Mouse (Mus musculus) CH12.LX (cell line): Measurements from ENCODE around the gene Esd. TPM values are rescaled to one million over a fixed set of nuclear protein-coding genes. Genes with fewer than 3 reads are reported as not detected.

Source experiments
- DNase-seq: peaks from one replicate; pipeline ENCODE4 v3.0.0-alpha.2; 2013; ENCODE audit errors: extremely low read depth
- H3K27ac ChIP-seq: 2 replicates; pipeline ENCODE4 v1.5.1; 2012; ENCODE audit warnings: low read depth, mild to moderate bottlenecking, control low read depth, moderate library complexity; ENCODE audit not compliant: insufficient read depth
- H3K27me3 ChIP-seq: replicated peaks from 2 replicates; pipeline ENCODE3; 2012; ENCODE audit warnings: inconsistent platforms
- H3K36me3 ChIP-seq, 2 experiments: replicated peaks in 1 of 2; 2 replicates each; pipeline versions ENCODE3 to v1.6.1; 2012; ENCODE audit warnings: inconsistent platforms in 1 of 2, low read length in 1 of 2, mild to moderate bottlenecking in 1 of 2, mixed read lengths in 1 of 2, moderate library complexity in 1 of 2; ENCODE audit not compliant: control insufficient read depth in 1 of 2, insufficient read depth in 1 of 2
- H3K4me1 ChIP-seq, 2 experiments: 2 replicates each; pipeline ENCODE4 v1.6.1; 2012; ENCODE audit warnings: inconsistent platforms in 1 of 2, moderate library complexity in 1 of 2; ENCODE audit not compliant: insufficient read depth in 2 of 2, control insufficient read depth in 1 of 2
- H3K4me2 ChIP-seq: 2 replicates; pipeline ENCODE4 v1.6.1; 2012; ENCODE audit warnings: low read depth, mild to moderate bottlenecking, control low read depth; ENCODE audit not compliant: poor library complexity, insufficient read depth, severe bottlenecking
- H3K4me3 ChIP-seq, 3 experiments: fragments of 150-350 bp in 1 of 3; sonication (generic) in 1 of 3; replicated peaks in 1 of 3; 2 replicates each; pipeline versions ENCODE3 to v1.5.1; 2011 to 2012; ENCODE audit warnings: low read depth in 2 of 3, low read length in 2 of 3, mild to moderate bottlenecking in 2 of 3, moderate library complexity in 2 of 3, control low read depth in 1 of 3, improper control_type of control experiment in 1 of 3, inconsistent platforms in 1 of 3, mixed read lengths in 1 of 3; ENCODE audit not compliant: poor library complexity in 1 of 3
- H3K79me2 ChIP-seq: replicated peaks from 2 replicates; pipeline ENCODE4 v1.6.1; 2012; ENCODE audit warnings: mild to moderate bottlenecking, moderate library complexity; ENCODE audit not compliant: control insufficient read depth, poor library complexity, insufficient read depth, severe bottlenecking; ENCODE audit errors: extremely low read depth
- H3K9ac ChIP-seq: 2 replicates; pipeline ENCODE4 v1.6.1; 2012; ENCODE audit warnings: low read depth, mild to moderate bottlenecking, control low read depth, moderate library complexity; ENCODE audit not compliant: insufficient read depth
- H3K9me3 ChIP-seq: replicated peaks from 2 replicates; pipeline ENCODE3; 2012; ENCODE audit warnings: low read length, inconsistent platforms, mixed read lengths
- BHLHE40 ChIP-seq: IDR thresholded peaks from 2 replicates; pipeline ENCODE4 v1.6.1; 2011; ENCODE audit warnings: mild to moderate bottlenecking, low read depth, low read length, improper control_type of control experiment
- CHD2 ChIP-seq: IDR thresholded peaks from 2 replicates; pipeline ENCODE4 v1.6.1; 2011; ENCODE audit warnings: low read length, improper control_type of control experiment
- E2F4 ChIP-seq: IDR thresholded peaks from 2 replicates; pipeline ENCODE4 v1.6.1; 2011; ENCODE audit warnings: low read depth, low read length, improper control_type of control experiment; ENCODE audit not compliant: insufficient replicate concordance
- EP300 ChIP-seq: IDR thresholded peaks from 2 replicates; pipeline ENCODE4 v1.6.1; 2011; ENCODE audit warnings: low read length, improper control_type of control experiment
- HCFC1 ChIP-seq: IDR thresholded peaks from 2 replicates; pipeline ENCODE4 v1.6.1; 2012; ENCODE audit warnings: low read depth, mild to moderate bottlenecking, inconsistent platforms, low read length, improper control_type of control experiment
- JUND ChIP-seq: conservative IDR thresholded peaks from 2 replicates; pipeline ENCODE4 v1.6.1; 2011; ENCODE audit warnings: low read depth, low read length, improper control_type of control experiment
- KAT2A ChIP-seq: IDR thresholded peaks from 2 replicates; pipeline ENCODE4 v1.6.1; 2012; ENCODE audit warnings: low read length, improper control_type of control experiment, inconsistent platforms; ENCODE audit not compliant: insufficient replicate concordance
- MAFK ChIP-seq: IDR thresholded peaks from 2 replicates; pipeline ENCODE4 v1.6.1; 2011; ENCODE audit warnings: low read length, improper control_type of control experiment; ENCODE audit not compliant: insufficient replicate concordance
- PAX5 ChIP-seq: IDR thresholded peaks from 2 replicates; pipeline ENCODE4 v1.6.1; 2012; ENCODE audit warnings: low read length, inconsistent platforms, mixed read lengths
- POLR2A ChIP-seq: IDR thresholded peaks from 2 replicates; pipeline ENCODE4 v1.6.1; 2011; ENCODE audit warnings: low read depth, mild to moderate bottlenecking, improper control_type of control experiment, low read length
- USF1 ChIP-seq: IDR thresholded peaks from 2 replicates; pipeline ENCODE4 v1.6.1; 2014; ENCODE audit warnings: low read depth, mild to moderate bottlenecking, inconsistent platforms, low read length, improper control_type of control experiment
- ZKSCAN1 ChIP-seq: IDR thresholded peaks from 2 replicates; pipeline ENCODE4 v1.6.1; 2012; ENCODE audit warnings: low read depth, inconsistent platforms, low read length, improper control_type of control experiment, borderline replicate concordance
- ZMIZ1 ChIP-seq: IDR thresholded peaks from 2 replicates; pipeline ENCODE4 v1.6.1; 2012; ENCODE audit warnings: low read depth, mild to moderate bottlenecking, inconsistent platforms, low read length, improper control_type of control experiment
- ZNF384 ChIP-seq: IDR thresholded peaks from 2 replicates; pipeline ENCODE4 v1.6.1; 2012; ENCODE audit warnings: low read depth, low read length, improper control_type of control experiment, inconsistent platforms
- dilution Hi-C: fragments of 300-500 bp; cut with MboI; formaldehyde crosslinking; loops from 2 replicates; pipeline ENCODE4 v1.14.3; 2020; ENCODE audit warnings: low sequenced_read_pairs; ENCODE audit not compliant: extremely low pct_unique_long_range_greater_than_20kb, extremely low pct_ligation_motif_present
- in situ Hi-C: fragments of 300-500 bp; cut with MboI; formaldehyde crosslinking; loops from 3 replicates; pipeline ENCODE4 v1.14.3; 2019; ENCODE audit warnings: low sequenced_read_pairs, low pct_ligation_motif_present, low pct_unique_long_range_greater_than_20kb, mixed read lengths
- polyA plus RNA-seq: library from polyadenylated mRNA; unstranded; fragments of >175 nt; gene quantifications from 2 replicates; pipeline ENCODE4 v1.2.1, GENCODE M21; 2012; ENCODE audit warnings: low read depth; ENCODE audit not compliant: insufficient read length
- total RNA-seq, 2 experiments: library from RNA; depleted of rRNA; stranded (reverse); fragments of 300-350 nt in 1 of 2; fragments of >200 nt in 1 of 2; gene quantifications; 2 replicates each; pipeline ENCODE4 v1.2.3; 2012 to 2014

Esd gene
- total and polyA plus RNA-seq, 3 experiments: 206 to 434 (median 302) TPM

- TF ChIP-seq HCFC1 (no peak), BHLHE40 (no peak), PAX5 (no peak), ZMIZ1 (no peak), KAT2A (no peak), JUND (no peak)
- Histone ChIP-seq H3K79me2 (no peaks in the 10 kb centered on the region), H3K4me3 (no peak overlapping the region), H3K27me3 (no peaks in the 10 kb centered on the region), H3K4me2 (no peak overlapping the region), H3K9ac (no peak overlapping the region), H3K36me3 (no peaks in the 10 kb centered on the region), H3K27ac (no peak overlapping the region), H3K9me3 (no peaks in the 10 kb centered on the region), H3K4me1 (peaks cover 0 to 23% of the 10 kb centered on the region in 2 experiments; a peak in 2 of 4 replicates)
- dilution Hi-C loops (no loop called here), in situ Hi-C loops (no loop called here)
- no peak for DNase-seq
Observed at GRCm38 (mm10) chr14:74697432-74697831, 34.7 kb upstream of the Esd start.

DNA sequence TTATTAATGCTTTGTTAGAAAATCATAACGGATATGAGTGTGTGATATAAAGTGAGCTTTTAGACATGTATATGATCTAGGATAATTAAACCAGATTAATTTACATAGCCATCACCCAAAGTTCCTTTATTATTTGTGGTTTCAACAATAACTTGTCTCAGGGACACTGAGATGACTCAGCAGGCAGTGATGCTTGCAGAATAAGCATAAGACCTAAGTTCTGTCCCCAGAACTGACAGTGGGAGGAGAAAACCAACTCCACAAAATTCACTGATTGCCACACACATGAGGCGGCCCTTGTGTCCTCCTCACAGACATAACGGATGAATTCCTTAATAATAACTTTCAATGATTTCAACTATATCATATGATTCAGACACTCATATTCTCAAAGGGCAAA, 32.9 kb upstream of the Esd start:
- Histone ChIP-seq H3K79me2 (no peaks in the 10 kb centered on the region), H3K9ac (no peak overlapping the region), H3K27me3 (no peaks in the 10 kb centered on the region), H3K4me2 (no peak overlapping the region), H3K4me1 (peaks cover 0 to 21% of the 10 kb centered on the region in 2 experiments; a peak in 2 of 4 replicates), H3K36me3 (no peaks in the 10 kb centered on the region), H3K9me3 (no peaks in the 10 kb centered on the region), H3K27ac (no peak overlapping the region), H3K4me3 (no peak overlapping the region)
- in situ Hi-C loops (no loop called here), dilution Hi-C loops (no loop called here)
- TF ChIP-seq EP300: no peak
- TF ChIP-seq MAFK: no peak
- no peak for TF ChIP-seq E2F4
- TF ChIP-seq POLR2A: no peak
- no peak for TF ChIP-seq ZKSCAN1
- no peak for TF ChIP-seq CHD2
- peak; percentile 31 for DNase-seq

- H3K4me2 ChIP-seq: no peak overlapping the region
- peak; percentile 38 for DNase-seq
- no peak overlapping the region for H3K9ac ChIP-seq
- dilution Hi-C loops: no loop called here
- TF ChIP-seq EP300: peak; percentile 29; the same call in 1 of the 2 replicates
- TF ChIP-seq USF1: no peak
- TF ChIP-seq ZNF384: no peak
- no peaks in the 10 kb centered on the region for H3K36me3 ChIP-seq
- no peaks in the 10 kb centered on the region for H3K9me3 ChIP-seq
- peaks cover 0 to 19% of the 10 kb centered on the region in 2 experiments; a peak in 2 of 4 replicates for H3K4me1 ChIP-seq
- H3K79me2 ChIP-seq: no peaks in the 10 kb centered on the region
- H3K27me3 ChIP-seq: no peaks in the 10 kb centered on the region
- in situ Hi-C loops: no loop called here
- H3K4me3 ChIP-seq: no peak overlapping the region
- H3K27ac ChIP-seq: no peak overlapping the region
Observed at GRCm38 (mm10) chr14:74703930-74704329, 28.2 kb upstream of the Esd start.
